Mouse (Mus musculus) kidney, adult 10 weeks (tissue): Measurements from ENCODE around the gene Gm21865. TPM values are rescaled to one million over a fixed set of nuclear protein-coding genes. Genes with fewer than 3 reads are reported as not detected.

Experiments used
- polyA plus RNA-seq: library from polyadenylated mRNA; stranded (reverse); fragments of 350-450 nt; fragmentation: Illumina TruSeq; extraction: RNeasy Lipid Tissue Mini Kit (QIAGEN cat#74804); gene quantifications from one replicate; pipeline ENCODE4 v1.2.3, GENCODE M21; 2014; ENCODE audit warnings: low read depth, low replicate concordance

Gene Gm21865
- not detected for polyA plus RNA-seq

GRCm38 (mm10) chrY:40316803-40317202, at the start of gene Gm21865:
TSS of gene Gm21865 (minus strand) at chrY:40316903.

Other genes starting within 250 kb of the Gm21865 start
- gene Gm21882, start 64.6 kb upstream of the Gm21865 start, polyA plus RNA-seq: not detected